17 mouse cellular contexts compared by ENCODE assay signal in the genomic region with DNA sequence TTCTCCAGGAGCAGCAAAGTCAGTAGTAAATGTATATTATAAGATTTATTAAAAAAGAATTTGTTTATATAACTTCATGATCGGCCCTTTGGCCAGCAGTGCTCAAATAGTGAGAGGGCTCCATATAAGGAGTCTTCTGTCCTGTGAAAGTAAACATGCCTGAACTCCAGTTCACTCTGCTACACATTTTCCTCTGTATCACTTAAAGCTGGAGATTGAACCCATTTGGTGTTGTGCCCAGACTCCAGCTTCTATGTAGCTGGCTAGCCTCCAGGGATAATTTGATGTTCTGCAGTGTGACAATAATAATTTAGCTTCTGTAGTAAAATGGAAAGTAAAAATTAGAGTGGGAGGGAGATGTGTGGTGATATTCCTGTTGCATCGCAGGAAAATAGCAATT.
DNase-seq lines count a peak whose midpoint lies in the region; ATAC-seq and TF ChIP-seq lines count a peak whose summit lies in the region.
"Had no signal": no experiment of that assay in that cellular context is flagged by ENCODE, and none has a peak within 500 bp of the region (broad histone marks: within the 10 kb centered on the region; RNA-seq: fewer than 3 reads in every experiment).

No protein-coding gene starts in this region.

- no peak overlapping the region for H3K9ac ChIP-seq in forebrain, embryonic 16.5 days (replicated peaks; ENCODE audit: low read depth, low read length)
- H3K9ac ChIP-seq in forebrain, embryonic 11.5 days (ENCODE audit: low read length): no peak overlapping the region
- H3K9ac ChIP-seq in lung, postnatal 0 days (replicated peaks; ENCODE audit: low read depth): no peak overlapping the region
- no peak overlapping the region for H3K9ac ChIP-seq in stomach, embryonic 14.5 days (replicated peaks; ENCODE audit: low read depth, low read length)
- H3K9ac ChIP-seq: embryonic facial prominence, embryonic 15.5 days; limb, embryonic 13.5 days; midbrain, embryonic 15.5 days; neural tube, embryonic 12.5 days had no signal

- TF ChIP-seq EP300 in lung, postnatal 0 days (IDR thresholded peaks at IDR 0.05): no peak

- H3K4me3 ChIP-seq in forebrain, embryonic 16.5 days (replicated peaks; ENCODE audit: low read length): no peak overlapping the region
- no peak overlapping the region for H3K4me3 ChIP-seq in forebrain, embryonic 11.5 days (ENCODE audit: low read depth, low read length)
- H3K4me3 ChIP-seq in lung, postnatal 0 days (ENCODE audit: low read depth, low read length): no peak overlapping the region
- H3K4me3 ChIP-seq in stomach, embryonic 14.5 days (ENCODE audit: low read depth, low read length): no peak overlapping the region
- H3K4me3 ChIP-seq: embryonic facial prominence, embryonic 15.5 days; heart, embryonic 10.5 days; limb, embryonic 13.5 days; midbrain, embryonic 15.5 days; neural tube, embryonic 12.5 days had no signal

- no peak overlapping the region for H3K27ac ChIP-seq in forebrain, embryonic 16.5 days (ENCODE audit: low read length)
- no peak overlapping the region for H3K27ac ChIP-seq in forebrain, embryonic 11.5 days (ENCODE audit: low read depth, low read length)
- no peak overlapping the region for H3K27ac ChIP-seq in lung, postnatal 0 days (ENCODE audit: low read length)
- peak overlapping the region; percentile 77 for H3K27ac ChIP-seq in stomach, embryonic 14.5 days (ENCODE audit: low read length)
- H3K27ac ChIP-seq: embryonic facial prominence, embryonic 15.5 days; heart, embryonic 10.5 days; limb, embryonic 13.5 days; macrophage; midbrain, embryonic 15.5 days; neural tube, embryonic 12.5 days had no signal

- no peaks in the 10 kb centered on the region for H3K27me3 ChIP-seq in forebrain, embryonic 16.5 days (replicated peaks; ENCODE audit: control insufficient read depth, insufficient read depth, low read length)
- H3K27me3 ChIP-seq in forebrain, embryonic 11.5 days (ENCODE audit: control insufficient read depth, insufficient read depth, low read length): no peaks in the 10 kb centered on the region
- H3K27me3 ChIP-seq in lung, postnatal 0 days (replicated peaks; ENCODE audit: insufficient read depth, low read length): no peaks in the 10 kb centered on the region
- H3K27me3 ChIP-seq in stomach, embryonic 14.5 days (ENCODE audit: control insufficient read depth, insufficient read depth, low read length): no peaks in the 10 kb centered on the region
- H3K27me3 ChIP-seq: embryonic facial prominence, embryonic 15.5 days; limb, embryonic 13.5 days; midbrain, embryonic 15.5 days; neural tube, embryonic 12.5 days had no signal

- 77% methylated on average over 2 of the region's 2 CpGs for WGBS in forebrain, embryonic 16.5 days
- WGBS in forebrain, embryonic 11.5 days: 87% methylated on average over 2 of the region's 2 CpGs
- 38% methylated on average over 2 of the region's 2 CpGs for WGBS in lung, postnatal 0 days
- WGBS in stomach, embryonic 14.5 days: 24% methylated on average over 2 of the region's 2 CpGs

- H3K4me1 ChIP-seq in forebrain, embryonic 16.5 days (replicated peaks; ENCODE audit: control insufficient read depth, insufficient read depth, low read length): no peaks in the 10 kb centered on the region
- no peaks in the 10 kb centered on the region for H3K4me1 ChIP-seq in forebrain, embryonic 11.5 days (replicated peaks; ENCODE audit: control insufficient read depth, insufficient read depth, low read length)
- H3K4me1 ChIP-seq in lung, postnatal 0 days (ENCODE audit: insufficient read depth, low read depth, low read length): no peaks in the 10 kb centered on the region
- H3K4me1 ChIP-seq in stomach, embryonic 14.5 days (ENCODE audit: control insufficient read depth, insufficient read depth, low read length): peaks cover 5% of the 10 kb centered on the region
- H3K4me1 ChIP-seq: embryonic facial prominence, embryonic 15.5 days; heart, embryonic 10.5 days; limb, embryonic 13.5 days; midbrain, embryonic 15.5 days; neural tube, embryonic 12.5 days had no signal

- H3K9me3 ChIP-seq in forebrain, embryonic 16.5 days (ENCODE audit: control insufficient read depth, low read length): 0 out of 2 replicates have a peak, but pooled peaks cover 2% of the 10 kb centered on the region
- H3K9me3 ChIP-seq in forebrain, embryonic 11.5 days (ENCODE audit: control insufficient read depth, low read length): no peaks in the 10 kb centered on the region
- H3K9me3 ChIP-seq in lung, postnatal 0 days (ENCODE audit: low read length): no peaks in the 10 kb centered on the region
- no peaks in the 10 kb centered on the region for H3K9me3 ChIP-seq in stomach, embryonic 14.5 days (ENCODE audit: control insufficient read depth, low read depth, low read length)
- H3K9me3 ChIP-seq: embryonic facial prominence, embryonic 15.5 days; heart, embryonic 10.5 days; limb, embryonic 13.5 days; midbrain, embryonic 15.5 days; neural tube, embryonic 12.5 days had no signal

- TF ChIP-seq CTCF in lung, postnatal 0 days (IDR thresholded peaks at IDR 0.05): no peak

- no peak for DNase-seq in forebrain, embryonic 11.5 days (ENCODE audit: low spot score)
- peak; percentile 7 to 13 for DNase-seq in kidney, postnatal 4 days
- no peak for DNase-seq in kidney, adult 18-20 months
- peak; percentile 24 for DNase-seq in lung, postnatal 0 days (ENCODE audit: low spot score)
- no peak for DNase-seq in lung, postnatal 25 days (ENCODE audit: low spot score)
- DNase-seq in heart, postnatal 25 days (ENCODE audit: low spot score): no peak
- DNase-seq: adrenal gland, postnatal 14 days; kidney, postnatal 10 days; thymus, postnatal 36 days had no signal

- ATAC-seq in forebrain, embryonic 16.5 days: peak; percentile 38; the same call in 1 of the 2 replicates
- no peak for ATAC-seq in forebrain, embryonic 11.5 days (replicated peaks; ENCODE audit: low FRiP score)
- ATAC-seq in lung, postnatal 0 days: no peak
- ATAC-seq in stomach, embryonic 14.5 days (ENCODE audit: insufficient number of reproducible peaks, insufficient read depth, low FRiP score, low read depth): peak; percentile 94
- ATAC-seq: midbrain, embryonic 15.5 days had no signal

- intact Hi-C loops in heart, postnatal 25 days (cut with DNase I): no loop called here

- H3K4me2 ChIP-seq in forebrain, embryonic 16.5 days (ENCODE audit: low read length): no peak overlapping the region
- H3K4me2 ChIP-seq in forebrain, embryonic 11.5 days (ENCODE audit: low read depth, low read length, severe bottlenecking): no peak overlapping the region
- no peak overlapping the region for H3K4me2 ChIP-seq in lung, postnatal 0 days (replicated peaks; ENCODE audit: low read depth, low read length)
- H3K4me2 ChIP-seq in stomach, embryonic 14.5 days (replicated peaks; ENCODE audit: low read depth, low read length): no peak overlapping the region
- H3K4me2 ChIP-seq: embryonic facial prominence, embryonic 15.5 days; limb, embryonic 13.5 days; midbrain, embryonic 15.5 days; neural tube, embryonic 12.5 days had no signal

- no peaks in the 10 kb centered on the region for H3K36me3 ChIP-seq in forebrain, embryonic 16.5 days (ENCODE audit: control insufficient read depth, insufficient read depth)
- H3K36me3 ChIP-seq in forebrain, embryonic 11.5 days (ENCODE audit: control insufficient read depth, insufficient read depth, low read length): no peaks in the 10 kb centered on the region
- no peaks in the 10 kb centered on the region for H3K36me3 ChIP-seq in lung, postnatal 0 days (ENCODE audit: insufficient read depth, low read length)
- no peaks in the 10 kb centered on the region for H3K36me3 ChIP-seq in stomach, embryonic 14.5 days (ENCODE audit: control insufficient read depth, insufficient read depth, low read length)
- H3K36me3 ChIP-seq: embryonic facial prominence, embryonic 15.5 days; heart, embryonic 10.5 days; limb, embryonic 13.5 days; midbrain, embryonic 15.5 days; neural tube, embryonic 12.5 days had no signal

Comparison
In these comparisons a context has a peak if more than half of its experiments do, and no peak if none do; other contexts are left out.
1. ATAC-seq: peak in forebrain, embryonic 16.5 days (single experiment) and stomach, embryonic 14.5 days (single experiment); none in forebrain, embryonic 11.5 days (single experiment) and lung, postnatal 0 days (single experiment).
2. DNase-seq: peak in kidney, postnatal 4 days (2 of 2) and lung, postnatal 0 days (single experiment); none in forebrain, embryonic 11.5 days (single experiment), kidney, adult 18-20 months (single experiment), lung, postnatal 25 days (single experiment) and heart, postnatal 25 days (single experiment).